Mouse (Mus musculus) G1E (cell line): ENCODE measurements around the gene Lsm2.

Experiments used
- CTCF ChIP-seq: IDR thresholded peaks from 2 replicates; pipeline ENCODE4 v1.5.1; 2012; ENCODE audit warnings: low read depth, low read length, inconsistent platforms, mixed read lengths
- GATA1 ChIP-seq: IDR thresholded peaks from 2 replicates; pipeline ENCODE4 v1.6.1; 2012; ENCODE audit warnings: borderline replicate concordance, low read length, inconsistent platforms, mixed read lengths
- GATA2 ChIP-seq: IDR thresholded peaks from 2 replicates; pipeline ENCODE4 v1.6.1; 2012; ENCODE audit warnings: low read depth, low read length, inconsistent platforms, borderline replicate concordance
- POLR2AphosphoS5 ChIP-seq: IDR thresholded peaks from 2 replicates; pipeline ENCODE4 v1.6.1; 2012; ENCODE audit warnings: low read depth, low read length, inconsistent platforms; ENCODE audit not compliant: insufficient replicate concordance
- TAL1 ChIP-seq: conservative IDR thresholded peaks from 2 replicates; pipeline ENCODE4 v1.6.1; 2012; ENCODE audit warnings: low read depth, low read length, inconsistent platforms, mixed read lengths

GRCm38 (mm10) chr17:34962841-34963240 lies 18.8 kb upstream of the Lsm2 start:
- no peak for TF ChIP-seq CTCF
- no peak for TF ChIP-seq TAL1
- no peak for TF ChIP-seq GATA1
- no peak for TF ChIP-seq POLR2AphosphoS5
- TF ChIP-seq GATA2 = no peak
